Mouse (Mus musculus) kidney, adult 9 months (tissue): Measurements from ENCODE around the gene Chst3.
A peak's percentile ranks its signal among the peaks of the same experiment; 100 is the strongest.
"Not testable (repeated sequence)": the region's sequence is repeated elsewhere in the genome, so short reads cannot be mapped to it uniquely, and the experiment has no call there.

Experiments
- DNase-seq: peaks from one replicate; pipeline ENCODE4 v3.0.0; 2022

Chst3 gene

GRCm38 (mm10) chr10:60218591-60219499, at the start of gene Chst3:
TSS of gene Chst3 (minus strand) at chr10:60219260.
- DNase-seq = peak; percentile 81

DNA sequence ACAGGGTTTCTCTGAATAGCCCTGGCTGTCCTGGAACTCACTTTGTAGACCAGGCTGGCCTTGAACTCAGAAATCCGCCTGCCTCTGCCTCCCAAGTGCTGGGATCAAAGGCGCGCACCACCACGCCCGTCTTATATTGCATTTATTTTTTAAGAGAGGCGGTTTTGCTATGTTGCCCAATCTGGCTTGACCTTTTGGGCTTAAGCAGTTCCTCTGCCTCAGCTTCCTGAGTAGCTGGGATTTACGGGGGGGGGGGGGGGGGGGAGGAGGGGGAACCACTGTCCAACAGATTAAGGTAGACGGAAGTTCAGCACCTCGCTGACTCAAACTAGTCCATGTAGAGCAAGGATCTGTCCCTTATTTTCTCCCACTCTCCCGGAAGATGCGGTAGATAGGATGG, 49.7 kb upstream of the Chst3 start:
- DNase-seq = no peak

GRCm38 (mm10) chr10:60266842-60267401, 47.9 kb upstream of the Chst3 start:
- DNase-seq = peak; percentile 76

DNA sequence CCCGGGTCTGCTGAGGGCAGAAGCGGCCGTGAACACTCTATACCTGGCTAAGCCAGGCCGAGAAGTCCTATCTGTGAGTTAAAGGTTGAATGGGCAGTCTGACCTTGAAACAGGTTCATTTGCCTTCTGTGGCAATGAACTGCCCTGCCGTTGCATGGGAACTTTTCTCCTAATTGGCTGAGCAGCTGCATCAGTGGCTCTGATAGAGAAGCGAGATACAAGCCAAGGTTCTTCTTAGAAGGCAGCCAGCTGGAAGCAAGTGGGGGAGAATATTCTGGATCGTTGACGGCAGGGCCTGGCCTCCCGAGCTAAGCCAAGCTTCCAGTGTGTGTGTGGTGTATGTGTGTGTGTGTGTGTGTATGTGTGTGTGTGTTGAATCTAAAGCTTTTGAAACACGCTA, 46.2 kb upstream of the Chst3 start:
- no peak for DNase-seq

DNA sequence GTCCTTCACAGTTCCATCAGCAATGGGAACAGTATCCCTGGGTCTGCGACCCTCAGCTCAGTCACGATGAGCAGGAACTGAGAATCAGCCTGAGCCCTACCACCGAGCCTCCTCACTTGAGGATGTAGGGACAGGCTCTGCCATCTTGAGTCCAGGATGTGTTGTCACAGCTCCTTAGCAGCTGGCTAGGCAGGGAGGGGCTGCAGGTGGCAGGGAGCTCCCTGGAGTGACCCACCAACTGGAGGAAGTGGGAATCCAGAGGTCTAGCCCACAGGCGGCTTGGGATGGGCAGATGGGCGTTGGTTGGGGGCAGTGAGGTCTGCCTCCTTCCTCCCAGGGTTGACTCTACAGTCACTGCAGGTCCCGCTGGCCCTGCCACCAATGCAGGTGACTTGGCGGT, 44.3 kb upstream of the Chst3 start:
- DNase-seq = no peak

GRCm38 (mm10) chr10:60262386-60262785, 43.3 kb upstream of the Chst3 start:
- peak; percentile 93 for DNase-seq

DNA sequence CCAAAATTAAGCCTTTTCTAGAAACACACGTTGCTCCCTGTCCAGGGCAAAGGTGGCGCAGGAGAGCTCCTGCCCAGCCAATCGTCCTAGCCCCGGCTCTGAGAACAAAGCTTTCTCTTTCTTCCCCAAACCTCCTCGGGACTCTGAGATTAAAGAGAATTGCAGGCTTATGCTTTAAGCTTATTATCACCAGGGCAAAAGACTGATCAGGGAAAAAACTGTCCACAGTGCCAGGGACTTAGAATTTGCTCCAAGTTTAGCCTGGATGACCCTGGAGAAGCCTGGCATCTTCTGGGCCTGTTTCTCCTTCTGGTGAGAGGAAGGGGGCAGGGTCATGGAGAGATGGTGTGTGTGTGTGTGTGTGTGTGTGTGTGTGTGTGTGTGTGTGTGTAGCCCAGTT, 42.5 kb upstream of the Chst3 start:
- DNase-seq = no peak

DNA sequence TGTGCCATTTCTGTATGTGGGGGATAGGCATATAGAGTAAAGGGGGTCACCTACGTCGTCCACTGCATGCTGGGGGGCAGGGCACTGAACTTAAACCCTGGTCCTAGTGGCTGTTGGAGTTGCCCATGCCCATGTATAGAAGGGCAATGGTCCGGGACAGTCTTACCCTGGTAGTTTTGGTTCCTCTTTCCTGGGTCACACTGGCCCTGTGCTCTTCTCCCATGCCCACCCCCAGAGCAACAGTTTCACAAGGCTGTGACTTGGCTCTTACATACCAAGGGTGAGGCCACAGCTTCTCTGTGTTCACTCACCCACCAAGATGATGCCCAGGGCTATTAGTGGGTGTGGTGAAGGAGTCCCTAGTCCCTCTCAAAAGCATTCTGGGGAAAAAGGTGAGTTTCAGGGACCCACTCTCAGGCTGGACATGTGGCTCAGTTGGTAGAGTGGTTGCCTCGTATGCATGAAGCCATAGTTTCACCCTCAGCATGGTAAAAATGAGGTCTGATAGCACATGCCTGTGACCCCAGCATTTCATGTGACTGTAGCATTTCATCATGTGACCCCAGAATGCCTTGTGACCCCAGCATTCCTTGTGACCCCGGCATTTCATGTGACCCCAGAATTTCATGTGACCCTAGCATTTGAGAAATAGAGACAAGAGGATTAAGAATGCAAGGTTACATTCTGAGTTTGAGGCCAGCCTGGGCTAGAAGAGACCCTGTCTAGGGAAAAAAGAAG, 41.7 kb upstream of the Chst3 start:
- no peak for DNase-seq

DNA sequence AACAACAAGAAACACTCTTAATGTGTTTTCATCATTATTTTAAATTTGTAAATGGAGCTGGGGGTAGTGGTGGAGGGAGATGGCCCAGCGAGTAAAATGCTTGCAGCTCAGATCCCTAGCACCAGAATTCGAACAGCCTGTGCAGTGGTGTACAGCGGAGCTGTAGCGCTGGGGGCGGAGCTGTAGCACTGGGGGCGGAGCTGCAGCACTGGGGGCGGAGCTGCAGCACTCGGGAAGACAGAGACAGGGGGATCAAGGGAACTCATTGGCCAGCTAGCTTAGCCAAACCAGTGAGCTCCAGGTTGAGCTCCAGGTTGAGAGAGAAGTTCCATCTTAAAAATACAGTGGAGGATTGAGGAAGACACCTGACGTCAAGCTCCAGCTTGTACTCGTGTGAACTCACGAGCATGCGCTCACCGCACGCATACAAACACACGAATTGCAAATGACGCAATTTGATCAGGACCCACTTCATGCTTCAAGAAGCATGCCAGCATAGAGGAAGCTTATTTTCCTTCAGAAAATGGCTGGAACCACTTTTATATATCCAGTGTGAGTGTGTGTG, 38.3 kb upstream of the Chst3 start:
- DNase-seq = no peak

DNA sequence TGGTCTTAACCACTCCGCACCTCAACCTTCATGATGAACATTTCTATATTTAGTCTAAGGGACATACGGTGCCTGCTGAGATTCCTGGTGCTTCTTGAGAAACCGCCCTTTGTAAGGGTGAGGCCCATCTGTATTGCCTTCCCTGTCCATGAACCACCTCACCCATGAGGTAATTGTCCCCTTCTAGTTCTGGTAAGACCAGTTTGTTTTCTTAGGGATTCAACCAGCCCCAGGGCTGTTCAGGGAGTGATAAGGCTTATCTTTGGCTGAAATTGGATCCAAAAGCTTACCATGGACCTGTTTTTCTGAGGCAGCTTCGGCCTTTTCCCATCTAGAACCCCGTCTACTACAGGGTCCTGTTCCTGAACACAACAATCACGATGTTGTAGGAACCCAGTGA, 37.0 kb upstream of the Chst3 start:
- no peak for DNase-seq

DNA sequence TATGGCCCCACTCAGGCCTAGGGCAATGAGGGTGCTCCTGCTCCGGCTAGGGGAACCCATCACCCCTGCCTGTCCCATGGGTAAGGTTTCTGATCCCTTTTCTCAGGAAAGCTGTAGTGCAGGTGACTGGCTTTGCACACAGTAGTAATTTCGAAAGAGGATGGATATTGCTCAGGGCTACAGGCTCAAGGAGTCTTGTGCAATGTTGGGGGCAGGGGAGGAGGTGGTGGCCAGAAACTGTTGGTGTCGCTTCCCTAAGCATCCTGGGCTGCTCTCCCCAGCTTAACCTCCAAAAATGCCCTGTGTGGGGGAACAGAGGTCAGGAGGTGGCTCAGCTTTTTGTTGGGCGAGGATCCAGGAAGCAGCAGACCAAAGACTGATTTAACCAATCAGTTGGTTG, 33.5 kb upstream of the Chst3 start:
- DNase-seq = peak; percentile 62

DNA sequence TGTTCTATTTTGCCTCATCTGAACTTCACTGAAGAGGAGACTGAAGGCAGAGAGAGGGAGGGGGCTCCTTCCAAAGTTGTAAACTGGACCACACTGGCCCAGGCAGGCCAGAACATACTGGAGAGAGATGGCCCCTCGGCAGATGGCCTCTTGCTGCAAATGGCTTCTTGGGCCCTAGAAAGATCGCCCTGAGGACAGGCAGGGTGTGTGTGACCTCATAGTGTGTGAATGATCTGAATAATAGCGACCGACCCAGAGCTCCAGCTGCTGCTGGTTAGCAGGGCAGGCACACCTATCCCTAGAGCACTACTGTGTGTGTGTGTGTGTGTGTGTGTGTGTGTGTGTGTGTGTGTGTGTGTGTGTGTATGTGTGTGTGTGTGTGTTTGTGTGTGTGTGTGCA, 33.1 kb upstream of the Chst3 start:
- DNase-seq = no peak

GRCm38 (mm10) chr10:60250426-60250965, 31.4 kb upstream of the Chst3 start:
- DNase-seq = peak; percentile 88

DNA sequence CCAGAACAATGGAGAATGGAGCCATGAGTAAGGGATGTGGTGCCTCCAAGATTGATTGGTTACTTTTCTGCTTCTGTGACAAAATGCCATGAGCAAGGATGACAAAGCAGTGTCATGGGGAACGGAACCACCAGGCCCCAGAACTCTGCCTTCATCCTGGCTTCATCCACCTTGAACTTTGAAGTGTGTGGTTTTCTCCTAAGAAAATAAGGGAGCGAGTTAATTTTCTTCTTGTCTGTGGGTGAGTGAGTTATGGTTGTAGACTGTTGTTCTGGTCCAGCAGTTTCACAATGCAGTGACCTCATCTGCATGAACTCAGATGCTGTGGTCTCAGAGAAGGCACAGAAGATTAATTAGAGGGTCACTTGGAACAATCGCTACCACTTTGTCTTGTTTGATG, 29.3 kb upstream of the Chst3 start:
- peak; percentile 80 for DNase-seq

GRCm38 (mm10) chr10:60246519-60246918, 27.5 kb upstream of the Chst3 start:
- peak; percentile 68 for DNase-seq

DNA sequence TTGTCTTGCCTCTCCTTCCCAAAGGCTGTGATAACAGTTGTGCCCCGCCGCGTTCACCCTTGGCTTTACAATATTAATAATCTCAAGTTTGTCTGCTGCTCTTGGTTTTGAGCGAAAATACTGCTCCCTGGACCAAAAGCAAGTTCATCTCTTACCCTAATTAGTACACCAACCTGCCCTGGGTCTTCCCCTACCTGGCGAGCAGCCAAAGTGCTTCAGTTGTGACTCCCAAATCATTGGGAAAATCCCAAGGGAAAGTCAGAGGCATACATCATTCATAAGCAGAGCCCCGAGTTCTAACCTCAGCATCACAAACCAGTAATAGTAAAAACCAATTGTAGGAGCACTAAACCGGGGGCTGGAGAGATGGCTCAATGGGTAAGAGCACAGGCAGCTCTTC, 26.6 kb upstream of the Chst3 start:
- no peak for DNase-seq

- peak; percentile 97 for DNase-seq
These were observed 26.0 kb upstream of the Chst3 start for GRCm38 (mm10) chr10:60245041-60245440.

- no peak for DNase-seq
These were observed 24.9 kb upstream of the Chst3 start for GRCm38 (mm10) chr10:60243941-60244340.

GRCm38 (mm10) chr10:60240416-60240815, 21.4 kb upstream of the Chst3 start:
- DNase-seq = no peak

GRCm38 (mm10) chr10:60237475-60238154, 18.6 kb upstream of the Chst3 start:
- peak; percentile 84 for DNase-seq

DNA sequence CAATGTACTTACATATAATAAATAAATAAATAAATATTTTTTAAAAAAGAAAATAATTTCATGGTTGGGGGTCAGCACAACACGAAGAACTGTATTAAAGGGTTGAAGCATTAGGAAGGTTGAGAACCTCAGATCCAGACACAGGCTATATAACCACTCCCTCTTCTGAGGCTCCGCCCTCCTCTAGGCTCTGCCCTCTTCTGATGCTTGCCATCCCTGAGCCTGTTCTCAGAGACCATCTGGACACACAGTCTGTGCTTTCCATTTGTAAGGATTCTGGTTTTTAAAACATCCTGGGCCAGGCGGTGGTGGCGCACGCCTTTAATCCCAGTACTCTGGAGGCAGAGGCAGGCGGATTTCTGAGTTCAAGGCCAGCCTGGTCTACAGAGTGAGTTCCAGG, 16.8 kb upstream of the Chst3 start:
- not testable (repeated sequence) for DNase-seq

GRCm38 (mm10) chr10:60234006-60234405, 14.9 kb upstream of the Chst3 start:
- no peak for DNase-seq
